Mouse (Mus musculus) forebrain, embryonic 12.5 days (tissue): ENCODE results near the gene Kif17. TPM values are rescaled to one million over a fixed set of nuclear protein-coding genes. Genes with fewer than 3 reads are reported as not detected.

Experiments used
- ATAC-seq: fragments of 200-750 bp; cut with Nextera tagmentation; 2 replicates; pipeline ENCODE4 v1.8.0; 2017; ENCODE audit warnings: moderate TSS enrichment; ENCODE audit not compliant: low FRiP score
- H3K27ac ChIP-seq: fragments of 300-500 bp; sonication (generic); 2 replicates; pipeline ENCODE4 v1.5.1; 2016; ENCODE audit warnings: mild to moderate bottlenecking
- H3K27me3 ChIP-seq: fragments of 300-500 bp; sonication (generic); 2 replicates; pipeline ENCODE4 v1.6.1; 2016; ENCODE audit warnings: mild to moderate bottlenecking
- H3K36me3 ChIP-seq: fragments of 300-500 bp; sonication (generic); replicated peaks from 2 replicates; pipeline ENCODE4 v1.6.1; 2016; ENCODE audit warnings: mild to moderate bottlenecking
- H3K4me1 ChIP-seq: fragments of 300-500 bp; sonication (generic); 2 replicates; pipeline ENCODE4 v1.6.1; 2016
- H3K4me2 ChIP-seq: fragments of 300-500 bp; sonication (generic); 2 replicates; pipeline ENCODE4 v1.6.1; 2016; ENCODE audit warnings: mild to moderate bottlenecking, moderate library complexity
- H3K4me3 ChIP-seq: fragments of 300-500 bp; sonication (generic); replicated peaks from 2 replicates; pipeline ENCODE4 v1.5.1; 2016; ENCODE audit warnings: mild to moderate bottlenecking
- H3K9ac ChIP-seq: fragments of 300-500 bp; sonication (generic); 2 replicates; pipeline ENCODE4 v1.6.1; 2016; ENCODE audit warnings: mild to moderate bottlenecking
- H3K9me3 ChIP-seq: fragments of 300-500 bp; sonication (generic); 2 replicates; pipeline ENCODE4 v1.6.1; 2016
- WGBS: fragments of 180-500 bp; shearing (Covaris S2); methylation state at CpG from one replicate; pipeline ENCODE4 v1.1.7; 2016; 5-methylcytosine and 5-hydroxymethylcytosine counted together
- polyA plus RNA-seq: library from polyadenylated mRNA; unstranded; fragments of >200 nt; fragmentation: Nextera tagmentation; extraction: Ambion mirVana; gene quantifications from 2 replicates; pipeline ENCODE4 v1.2.1, GENCODE M21; 2016

The Kif17 gene
- polyA plus RNA-seq, 1 experiment from 2014 or later: 0.40 TPM

DNA sequence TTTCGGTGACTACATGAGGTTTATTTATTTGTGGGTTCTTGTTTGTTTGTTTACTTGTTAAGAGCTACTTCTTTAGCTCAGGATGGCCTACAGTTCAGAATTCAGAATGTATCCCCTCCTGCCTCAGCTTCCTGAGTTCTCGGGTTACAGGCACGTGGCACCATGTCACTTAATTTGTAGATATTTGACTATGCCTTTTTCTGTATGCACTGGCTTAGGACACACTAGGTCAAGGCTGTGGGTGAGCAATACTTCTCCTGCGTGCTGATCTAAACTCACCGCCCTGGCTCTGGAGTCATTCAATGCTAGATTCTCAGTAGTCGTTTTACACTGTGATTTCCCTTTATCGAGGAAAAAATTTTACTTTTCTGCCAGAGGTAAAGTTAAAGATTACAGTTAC is 29.5 kb upstream of the Kif17 start:
- Histone ChIP-seq H3K4me3 (no peak overlapping the region), H3K4me2 (no peak overlapping the region), H3K36me3 (peaks cover 35% of the 10 kb centered on the region), H3K9ac (no peak overlapping the region), H3K27ac (no peak overlapping the region), H3K27me3 (no peaks in the 10 kb centered on the region), H3K9me3 (no peaks in the 10 kb centered on the region), H3K4me1 (peaks cover 34% of the 10 kb centered on the region)
- WGBS: 91% methylated on average over 7 of the region's 7 CpGs
- ATAC-seq: no peak

- Histone ChIP-seq H3K4me3 (no peak overlapping the region), H3K9ac (no peak overlapping the region), H3K36me3 (peaks cover 42% of the 10 kb centered on the region), H3K4me1 (peaks cover 31% of the 10 kb centered on the region), H3K27ac (no peak overlapping the region), H3K27me3 (no peaks in the 10 kb centered on the region), H3K4me2 (no peak overlapping the region), H3K9me3 (no peaks in the 10 kb centered on the region)
- no peak for ATAC-seq
- 93% methylated on average over 5 of the region's 5 CpGs for WGBS
Observed at GRCm38 (mm10) chr4:138221406-138221805, 28.8 kb upstream of the Kif17 start.

DNA sequence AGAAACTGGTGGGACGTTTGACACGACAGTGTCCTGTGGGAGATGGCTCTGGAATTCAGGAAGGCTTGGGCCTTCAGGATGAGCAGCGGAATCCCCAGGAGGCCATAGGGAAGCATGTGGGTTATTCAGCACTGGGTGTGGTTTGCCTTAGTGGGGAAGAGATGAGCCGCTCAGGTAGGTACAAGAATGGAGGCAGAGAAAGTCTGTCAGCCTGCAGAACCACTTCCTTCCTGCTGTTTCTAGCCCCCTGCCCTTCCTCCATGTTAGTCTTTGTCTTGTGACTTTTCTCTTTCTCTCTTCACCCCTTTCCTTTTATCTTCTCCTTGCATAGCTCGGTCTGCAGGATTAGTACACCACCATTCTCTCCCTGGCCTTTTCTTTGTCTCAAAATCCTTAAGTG is 27.8 kb upstream of the Kif17 start:
- Histone ChIP-seq H3K4me3 (no peak overlapping the region), H3K4me1 (peaks cover 31% of the 10 kb centered on the region), H3K4me2 (no peak overlapping the region), H3K36me3 (peaks cover 50% of the 10 kb centered on the region), H3K9ac (no peak overlapping the region), H3K27ac (no peak overlapping the region), H3K9me3 (no peaks in the 10 kb centered on the region), H3K27me3 (no peaks in the 10 kb centered on the region)
- ATAC-seq: no peak
- WGBS: 83% methylated on average over 5 of the region's 5 CpGs

GRCm38 (mm10) chr4:138223623-138224022 is 26.6 kb upstream of the Kif17 start:
- no peak overlapping the region for H3K9ac ChIP-seq
- no peak overlapping the region for H3K27ac ChIP-seq
- H3K4me2 ChIP-seq: no peak overlapping the region
- H3K4me1 ChIP-seq: peaks cover 20% of the 10 kb centered on the region
- ATAC-seq: no peak
- no peak overlapping the region for H3K4me3 ChIP-seq
- H3K27me3 ChIP-seq: no peaks in the 10 kb centered on the region
- H3K9me3 ChIP-seq: no peaks in the 10 kb centered on the region
- peaks cover 62% of the 10 kb centered on the region for H3K36me3 ChIP-seq
- WGBS: 90% methylated on average over 10 of the region's 10 CpGs

DNA sequence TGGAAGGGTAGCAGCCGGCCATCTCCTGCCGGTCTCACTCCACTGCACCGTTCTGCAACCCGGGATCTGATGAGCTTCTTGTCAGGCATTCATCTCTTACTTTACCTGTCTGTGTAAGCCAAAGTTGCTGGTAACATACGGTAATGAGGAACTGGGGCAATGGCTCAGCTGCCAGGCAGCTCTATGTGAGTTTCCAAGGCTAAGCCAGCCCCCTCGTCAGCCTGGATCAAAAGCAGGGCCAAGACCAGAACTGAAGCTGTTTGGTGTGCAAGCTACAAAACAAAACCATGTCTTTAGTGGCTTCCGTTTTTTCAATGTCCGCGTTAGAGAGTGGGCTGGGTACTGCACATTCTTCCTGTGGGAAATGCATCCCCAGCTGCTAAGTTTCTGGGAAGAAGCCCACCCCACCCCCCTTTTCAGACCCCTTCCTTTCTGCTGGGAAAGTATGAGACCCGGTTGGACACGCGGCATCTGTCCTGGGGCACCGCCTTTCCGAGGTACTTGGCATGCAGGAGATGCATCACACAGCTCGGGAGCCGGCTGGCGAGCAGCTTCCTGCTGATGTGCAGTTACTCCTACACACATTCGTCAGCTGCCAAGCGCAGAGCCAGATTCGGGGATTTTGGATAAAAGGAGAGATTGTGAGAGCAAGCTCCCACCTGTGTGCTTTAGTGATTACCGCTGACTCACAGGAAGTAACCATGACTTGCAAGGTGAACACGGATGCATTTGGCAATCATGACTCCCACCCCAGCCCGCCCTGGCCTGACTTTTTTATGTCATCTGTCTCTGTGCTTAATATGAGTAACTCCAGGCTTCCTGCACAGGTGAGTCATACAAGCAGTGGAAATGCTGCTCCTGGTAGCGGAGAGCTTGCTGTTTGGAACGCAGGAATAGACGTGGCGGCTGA is 3.2 kb upstream of the Kif17 start:
- Histone ChIP-seq H3K4me2 (no peak overlapping the region), H3K27ac (no peak overlapping the region), H3K4me3 (no peak overlapping the region), H3K4me1 (peaks cover 29% of the 10 kb centered on the region), H3K9ac (no peak overlapping the region), H3K36me3 (peaks cover 60% of the 10 kb centered on the region), H3K9me3 (no peaks in the 10 kb centered on the region), H3K27me3 (peaks cover 41% of the 10 kb centered on the region)
- WGBS: 78% methylated on average over 27 of the region's 27 CpGs
- no peak for ATAC-seq

DNA sequence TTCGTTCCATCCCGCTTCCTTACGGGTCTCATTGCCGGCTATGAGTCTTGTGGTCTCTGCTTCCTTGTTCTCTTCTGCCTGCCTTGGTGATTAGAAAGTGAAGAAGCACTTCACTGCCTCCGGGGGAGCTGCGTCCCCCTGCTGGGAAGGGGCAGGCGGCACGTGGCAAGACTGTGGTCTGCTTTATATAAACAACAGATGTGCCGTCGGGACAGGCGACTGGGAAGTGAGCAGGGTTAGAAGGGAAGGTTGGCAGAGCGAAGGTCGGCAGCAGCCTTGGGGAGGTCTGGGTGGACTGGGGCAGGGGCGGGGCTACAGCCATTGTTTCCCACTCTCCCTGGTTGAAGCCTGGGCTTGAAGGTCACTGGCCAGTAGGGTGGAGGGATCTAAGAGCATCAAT is 1.6 kb downstream of the Kif17 start:
- WGBS: under 1% methylated on average over 14 of the region's 14 CpGs
- H3K9ac ChIP-seq: peak overlapping the region; percentile 36; the same call in 1 of the 2 replicates
- H3K4me2 ChIP-seq: peak overlapping the region; percentile 94
- peaks cover 88% of the 10 kb centered on the region for H3K27me3 ChIP-seq
- peak overlapping the region; percentile 31; the same call in 1 of the 2 replicates for H3K27ac ChIP-seq
- H3K4me3 ChIP-seq: peak overlapping the region; percentile 21
- ATAC-seq: peak; percentile 22; the same call in 1 of the 2 replicates
- no peaks in the 10 kb centered on the region for H3K9me3 ChIP-seq
- peaks cover 37% of the 10 kb centered on the region for H3K4me1 ChIP-seq
- H3K36me3 ChIP-seq: peaks cover 11% of the 10 kb centered on the region

- H3K4me1 ChIP-seq: peaks cover 37% of the 10 kb centered on the region
- peak overlapping the region; percentile 94 for H3K4me2 ChIP-seq
- ATAC-seq: no peak
- no peak overlapping the region for H3K9ac ChIP-seq
- H3K4me3 ChIP-seq: peak overlapping the region; percentile 21
- peaks cover 92% of the 10 kb centered on the region for H3K27me3 ChIP-seq
- peaks cover 7% of the 10 kb centered on the region for H3K36me3 ChIP-seq
- H3K9me3 ChIP-seq: no peaks in the 10 kb centered on the region
- H3K27ac ChIP-seq: peak overlapping the region; percentile 31; the same call in 1 of the 2 replicates
- WGBS: 8% methylated on average over 5 of the region's 5 CpGs
Observed at GRCm38 (mm10) chr4:138252231-138252630, 2.0 kb downstream of the Kif17 start.

- H3K9me3 ChIP-seq: no peaks in the 10 kb centered on the region
- H3K4me3 ChIP-seq: no peak overlapping the region
- no peak overlapping the region for H3K27ac ChIP-seq
- no peak for ATAC-seq
- H3K4me1 ChIP-seq: peaks cover 14% of the 10 kb centered on the region
- H3K9ac ChIP-seq: no peak overlapping the region
- peaks cover 84% of the 10 kb centered on the region for H3K27me3 ChIP-seq
- 86% methylated on average over 22 of the region's 22 CpGs for WGBS
- no peak overlapping the region for H3K4me2 ChIP-seq
- no peaks in the 10 kb centered on the region for H3K36me3 ChIP-seq
Observed at GRCm38 (mm10) chr4:138257116-138257687, 7.0 kb downstream of the Kif17 start.

GRCm38 (mm10) chr4:138258663-138259062 is 8.4 kb downstream of the Kif17 start:
- H3K27me3 ChIP-seq: peaks cover 82% of the 10 kb centered on the region
- no peak overlapping the region for H3K9ac ChIP-seq
- H3K4me3 ChIP-seq: no peak overlapping the region
- 82% methylated on average over 7 of the region's 7 CpGs for WGBS
- no peak for ATAC-seq
- H3K36me3 ChIP-seq: no peaks in the 10 kb centered on the region
- no peak overlapping the region for H3K4me2 ChIP-seq
- H3K27ac ChIP-seq: no peak overlapping the region
- H3K9me3 ChIP-seq: no peaks in the 10 kb centered on the region
- peaks cover 14% of the 10 kb centered on the region for H3K4me1 ChIP-seq

- Histone ChIP-seq H3K4me2 (no peak overlapping the region), H3K27me3 (peaks cover 82% of the 10 kb centered on the region), H3K27ac (no peak overlapping the region), H3K4me3 (no peak overlapping the region), H3K9me3 (no peaks in the 10 kb centered on the region), H3K4me1 (peaks cover 14% of the 10 kb centered on the region), H3K36me3 (no peaks in the 10 kb centered on the region), H3K9ac (no peak overlapping the region)
- ATAC-seq: no peak
- WGBS: 86% methylated on average over 5 of the region's 5 CpGs
Observed at GRCm38 (mm10) chr4:138259482-138259881, 9.2 kb downstream of the Kif17 start.

DNA sequence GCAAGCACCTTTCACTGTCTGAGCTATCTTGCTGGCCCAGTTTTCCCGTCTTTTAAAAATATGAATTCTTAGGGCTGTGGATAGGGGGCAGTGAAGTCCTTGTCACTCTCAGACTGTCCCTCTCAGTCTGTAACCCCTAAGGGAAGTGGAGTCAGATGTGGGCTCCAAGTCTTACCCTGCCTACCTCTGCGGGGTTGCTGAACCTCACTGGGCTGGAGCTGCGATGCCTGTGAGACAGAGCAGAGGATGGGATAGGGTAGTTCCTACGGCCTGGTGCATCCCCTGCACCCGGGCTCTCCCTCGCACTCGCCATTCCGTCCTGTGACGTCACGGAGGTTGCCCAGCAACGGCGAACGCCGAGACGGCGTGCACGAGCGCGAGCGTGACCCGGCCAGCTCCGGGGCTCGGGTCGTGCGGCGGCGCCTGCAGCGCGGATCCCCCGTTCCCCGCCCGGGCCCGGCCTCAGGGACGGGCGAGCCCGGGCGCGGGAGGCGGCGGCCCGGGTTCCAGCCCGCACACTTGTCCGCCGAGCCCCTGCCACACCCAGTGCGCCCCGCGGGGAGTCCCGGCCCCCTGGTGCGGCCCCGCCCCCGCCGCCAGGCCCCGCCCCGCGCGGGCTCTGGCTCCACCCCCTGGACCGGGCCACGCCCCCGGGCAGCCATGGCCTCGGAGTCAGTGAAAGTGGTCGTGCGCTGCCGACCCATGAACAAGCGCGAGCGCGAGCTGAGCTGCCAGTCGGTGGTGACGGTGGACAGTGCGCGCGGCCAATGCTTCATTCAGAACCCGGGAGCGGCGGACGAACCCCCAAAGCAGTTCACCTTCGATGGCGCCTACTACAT is 11.8 kb downstream of the Kif17 start:
- peak overlapping the region; percentile 31; the same call in 1 of the 2 replicates for H3K27ac ChIP-seq
- H3K4me2 ChIP-seq: peak overlapping the region; percentile 83
- no peaks in the 10 kb centered on the region for H3K9me3 ChIP-seq
- peaks cover 66% of the 10 kb centered on the region for H3K27me3 ChIP-seq
- no peaks in the 10 kb centered on the region for H3K36me3 ChIP-seq
- peaks cover 14% of the 10 kb centered on the region for H3K4me1 ChIP-seq
- ATAC-seq: peak; percentile 93
- H3K4me3 ChIP-seq: peak overlapping the region; percentile 80
- peak overlapping the region; percentile 55 for H3K9ac ChIP-seq
- WGBS: under 1% methylated on average over 78 of the region's 78 CpGs

- Histone ChIP-seq H3K4me1 (peaks cover 8% of the 10 kb centered on the region; the same call in 1 of the 2 replicates), H3K27me3 (peaks cover 29% of the 10 kb centered on the region), H3K9me3 (no peaks in the 10 kb centered on the region), H3K27ac (no peak overlapping the region), H3K4me3 (no peak overlapping the region), H3K9ac (no peak overlapping the region), H3K4me2 (no peak overlapping the region), H3K36me3 (no peaks in the 10 kb centered on the region)
- ATAC-seq: no peak
- 91% methylated on average over 10 of the region's 10 CpGs for WGBS
Observed at GRCm38 (mm10) chr4:138267869-138268268, 17.6 kb downstream of the Kif17 start.
